Mouse (Mus musculus): ENCODE data around the gene Chil3. TPM values are rescaled to one million over a fixed set of nuclear protein-coding genes. Genes with fewer than 3 reads are reported as not detected.
"Not testable (repeated sequence)": the region's sequence is repeated elsewhere in the genome, so short reads cannot be mapped to it uniquely, and the experiment has no call there.

Chil3 gene
- polyA plus RNA-seq (2015; fragmentation: Nextera tagmentation; extraction: Ambion mirVana), result not detected in 2 replicates

DNA sequence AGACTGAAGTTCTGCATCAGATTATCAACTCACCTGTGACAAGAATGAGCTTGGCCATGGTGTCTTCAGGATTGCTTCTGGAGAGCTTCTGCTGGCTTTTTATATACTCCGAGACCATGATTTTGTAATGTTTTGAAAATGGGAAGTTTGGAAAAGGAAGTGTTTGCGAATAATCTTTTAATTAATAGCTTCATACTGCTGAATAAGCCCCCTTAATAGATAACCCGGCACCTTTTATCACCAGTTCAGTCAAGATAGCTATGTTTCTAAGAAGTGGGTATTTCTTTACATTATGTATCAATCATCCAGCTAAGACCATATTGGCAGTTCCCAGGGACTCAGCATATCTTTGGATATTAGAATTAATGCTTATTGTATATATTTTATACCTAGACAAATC is at the start of gene Chil3:
Gene Chil3 (minus strand): TSS at position 101 of the 400 bp plus-strand sequence.
- Histone ChIP-seq H3K36me3 (no peaks in the 10 kb centered on the region), H3K4me1 (no peaks in the 10 kb centered on the region), H3K4me3 (no peak within 1 kb of the TSS), H3K9me3 (peaks cover 14% of the 10 kb centered on the region; the same call in 1 of the 2 replicates), H3K4me2 (no peak within 1 kb of the TSS), H3K9ac (no peak within 1 kb of the TSS), H3K27ac (replicated peaks) (no peak within 1 kb of the TSS), H3K27me3 (replicated peaks) (no peaks in the 10 kb centered on the region)
- no peak for ATAC-seq (ENCODE audit: extremely low read depth, insufficient number of reproducible peaks, low FRiP score, low TSS enrichment)
- WGBS, result 63% methylated on average over 3 of the region's 3 CpGs

DNA sequence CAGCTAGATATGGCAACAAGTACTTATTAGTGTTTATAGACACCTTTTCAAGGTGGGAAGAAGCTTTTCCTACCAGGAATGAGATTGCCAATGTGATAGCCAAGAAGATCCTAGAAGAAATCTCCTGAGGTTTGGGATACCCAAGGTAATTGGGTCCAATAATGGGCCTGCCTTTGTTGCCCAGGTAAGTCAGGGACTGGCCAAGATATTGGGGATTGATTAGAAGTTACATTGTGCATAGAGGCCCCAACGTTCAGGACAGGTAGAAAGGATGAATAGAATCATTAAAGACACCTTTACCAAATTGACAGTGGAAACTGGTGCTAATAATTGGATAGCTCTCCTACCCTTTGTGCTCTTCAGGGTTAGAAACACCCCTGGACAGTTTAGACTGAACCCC is 30.7 kb upstream of the Chil3 start:
- not testable (repeated sequence) for H3K36me3 ChIP-seq; H3K27me3 ChIP-seq (replicated peaks); H3K9ac ChIP-seq; ATAC-seq (ENCODE audit: extremely low read depth, insufficient number of reproducible peaks, low FRiP score, low TSS enrichment); H3K4me1 ChIP-seq; H3K4me2 ChIP-seq; H3K27ac ChIP-seq (replicated peaks); H3K4me3 ChIP-seq
- H3K9me3 ChIP-seq, result peaks cover 33% of the 10 kb centered on the region
- WGBS, result 39% methylated on average over 1 of the region's 1 CpGs

DNA sequence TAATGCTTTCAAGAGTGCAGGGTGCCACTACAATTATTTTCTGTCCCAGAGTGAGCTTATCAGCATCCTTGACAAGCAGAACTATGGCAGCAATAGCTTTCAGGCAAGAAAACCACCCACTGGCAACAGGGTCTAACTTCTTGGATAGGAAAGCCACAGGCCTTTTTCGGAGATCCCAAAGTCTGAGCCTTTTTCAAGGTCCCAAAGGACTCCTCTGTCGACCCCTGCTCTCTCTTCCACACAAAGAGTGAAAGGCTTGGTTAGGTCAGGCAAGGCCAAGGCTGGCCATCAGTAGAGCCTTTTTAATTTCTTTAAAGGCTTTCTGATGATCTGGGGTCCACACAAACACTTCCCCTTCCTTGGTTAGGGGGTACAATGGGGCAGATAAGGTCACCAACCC is 29.9 kb upstream of the Chil3 start:
- peaks cover 33% of the 10 kb centered on the region for H3K9me3 ChIP-seq
- H3K36me3 ChIP-seq; H3K4me2 ChIP-seq; H3K9ac ChIP-seq; H3K27ac ChIP-seq (replicated peaks); ATAC-seq (ENCODE audit: extremely low read depth, insufficient number of reproducible peaks, low FRiP score, low TSS enrichment); H3K27me3 ChIP-seq (replicated peaks); H3K4me3 ChIP-seq; H3K4me1 ChIP-seq: not testable (repeated sequence)
- WGBS, result 56% methylated on average over 2 of the region's 2 CpGs

DNA sequence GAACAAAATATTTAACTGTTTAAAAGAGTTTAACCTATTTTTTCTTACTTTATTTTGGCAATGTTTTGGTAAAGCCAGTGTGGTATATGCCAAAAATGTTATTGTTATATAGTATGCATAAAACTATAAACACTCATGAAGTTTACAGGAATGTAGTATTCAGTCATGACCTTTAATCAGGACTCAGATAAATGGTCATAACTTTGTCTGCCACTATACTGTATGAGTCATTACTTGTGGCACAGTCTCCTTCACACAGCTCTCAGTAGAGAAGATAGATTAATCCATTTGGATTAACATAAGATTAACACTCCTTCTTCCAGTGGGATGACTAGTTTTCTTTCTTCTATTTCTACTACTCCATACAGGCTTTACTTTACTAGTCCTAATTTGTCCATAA is 28.9 kb upstream of the Chil3 start:
- H3K4me1 ChIP-seq, result no peaks in the 10 kb centered on the region
- H3K9ac ChIP-seq, result no peak overlapping the region
- H3K9me3 ChIP-seq, result peaks cover 34% of the 10 kb centered on the region
- no peak overlapping the region for H3K27ac ChIP-seq (replicated peaks)
- no peaks in the 10 kb centered on the region for H3K36me3 ChIP-seq
- H3K4me3 ChIP-seq, result no peak overlapping the region
- no peaks in the 10 kb centered on the region for H3K27me3 ChIP-seq (replicated peaks)
- H3K4me2 ChIP-seq, result no peak overlapping the region
- no peak for ATAC-seq (ENCODE audit: extremely low read depth, insufficient number of reproducible peaks, low FRiP score, low TSS enrichment)

DNA sequence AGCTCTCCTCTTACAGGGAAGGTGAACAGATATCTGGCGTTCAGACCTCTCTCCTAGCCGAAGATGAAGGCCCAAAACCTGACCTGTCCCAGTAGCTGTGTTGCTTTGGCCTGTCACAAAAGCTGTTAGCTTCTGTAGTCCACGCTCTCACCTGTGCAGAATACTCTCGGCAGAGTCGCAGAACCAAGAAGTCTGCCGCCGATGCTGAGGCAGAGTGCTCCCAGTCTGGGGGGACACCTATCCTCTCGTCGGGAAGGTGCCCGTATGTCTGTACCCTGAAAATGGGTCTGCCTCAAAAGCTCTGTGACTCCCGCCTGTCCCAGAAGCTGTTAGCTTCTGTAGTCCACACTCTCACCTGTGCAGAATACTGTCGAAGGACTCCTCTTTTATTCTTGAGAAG is 28.1 kb upstream of the Chil3 start:
- Histone ChIP-seq H3K27me3 (replicated peaks) (no peaks in the 10 kb centered on the region), H3K27ac (replicated peaks) (no peak overlapping the region), H3K4me1 (no peaks in the 10 kb centered on the region), H3K36me3 (no peaks in the 10 kb centered on the region), H3K9me3 (peaks cover 39% of the 10 kb centered on the region), H3K9ac (no peak overlapping the region), H3K4me3 (no peak overlapping the region), H3K4me2 (no peak overlapping the region)
- ATAC-seq (ENCODE audit: extremely low read depth, insufficient number of reproducible peaks, low FRiP score, low TSS enrichment), result no peak
- WGBS, result 80% methylated on average over 12 of the region's 12 CpGs

DNA sequence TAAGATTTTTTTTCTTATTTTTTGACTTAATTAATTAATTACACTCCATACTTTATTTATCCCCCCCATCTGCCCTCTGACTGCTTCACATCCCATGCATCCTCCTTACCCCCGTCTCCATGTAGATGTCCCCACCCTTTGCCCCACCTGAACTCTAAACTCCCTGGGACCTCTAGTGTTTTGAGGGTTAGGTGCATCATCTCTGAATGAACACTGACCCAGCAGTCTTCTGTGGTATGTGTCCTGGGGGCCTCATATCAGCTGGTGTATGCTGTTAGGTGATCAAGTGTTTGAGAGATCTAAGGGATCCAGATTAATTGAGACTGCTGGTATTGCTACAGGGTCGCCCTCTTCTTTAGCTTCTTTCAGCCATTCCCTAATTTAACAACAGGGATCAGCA is 20.6 kb upstream of the Chil3 start:
- Histone ChIP-seq H3K4me3 (no peak overlapping the region), H3K27me3 (replicated peaks) (no peaks in the 10 kb centered on the region), H3K9ac (no peak overlapping the region), H3K4me1 (no peaks in the 10 kb centered on the region), H3K9me3 (peaks cover 64% of the 10 kb centered on the region), H3K27ac (replicated peaks) (no peak overlapping the region), H3K4me2 (no peak overlapping the region), H3K36me3 (no peaks in the 10 kb centered on the region)
- ATAC-seq (ENCODE audit: extremely low read depth, insufficient number of reproducible peaks, low FRiP score, low TSS enrichment), result peak; percentile 25; the same call in 1 of the 2 replicates
- 49% methylated on average over 2 of the region's 2 CpGs for WGBS

DNA sequence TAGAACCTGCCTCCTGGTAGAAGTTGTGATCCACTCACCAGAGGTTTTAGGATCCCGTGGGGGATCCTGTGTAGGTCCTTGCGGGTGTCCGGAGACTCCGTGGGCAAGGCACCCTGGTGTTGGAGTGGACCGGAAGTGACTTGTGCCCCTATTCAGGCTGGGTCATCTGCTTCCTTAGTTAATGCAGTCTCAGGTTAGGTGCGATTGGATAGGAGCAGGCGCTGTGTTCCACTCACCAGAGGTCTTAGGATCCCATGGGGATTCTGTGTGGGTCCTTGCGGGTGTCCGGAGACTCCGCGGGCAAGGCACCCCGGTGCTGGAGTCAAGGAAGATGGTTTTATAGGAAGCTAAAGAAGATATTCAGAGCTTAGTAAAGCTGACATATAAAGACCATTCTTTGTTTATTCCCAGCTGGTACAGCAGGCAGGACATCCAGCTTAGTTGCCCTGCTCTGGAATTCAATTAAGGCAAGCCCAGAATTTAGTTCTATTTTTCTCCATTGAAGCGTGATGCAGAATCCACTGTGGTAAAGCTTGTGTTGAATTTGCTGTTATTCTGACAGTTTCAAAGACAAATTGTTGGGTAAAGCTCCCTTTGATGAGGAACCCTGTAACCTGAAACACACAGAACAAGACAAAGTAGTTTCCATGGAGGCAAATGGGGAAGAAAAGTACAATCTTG is 10.3 kb upstream of the Chil3 start:
- no peak overlapping the region for H3K4me2 ChIP-seq
- no peaks in the 10 kb centered on the region for H3K4me1 ChIP-seq
- H3K27me3 ChIP-seq (replicated peaks), result no peaks in the 10 kb centered on the region
- H3K9me3 ChIP-seq, result peaks cover 31% of the 10 kb centered on the region
- no peak for ATAC-seq (ENCODE audit: extremely low read depth, insufficient number of reproducible peaks, low FRiP score, low TSS enrichment)
- H3K36me3 ChIP-seq, result no peaks in the 10 kb centered on the region
- 80% methylated on average over 13 of the region's 13 CpGs for WGBS
- H3K9ac ChIP-seq, result no peak overlapping the region
- H3K4me3 ChIP-seq, result no peak overlapping the region
- no peak overlapping the region for H3K27ac ChIP-seq (replicated peaks)

DNA sequence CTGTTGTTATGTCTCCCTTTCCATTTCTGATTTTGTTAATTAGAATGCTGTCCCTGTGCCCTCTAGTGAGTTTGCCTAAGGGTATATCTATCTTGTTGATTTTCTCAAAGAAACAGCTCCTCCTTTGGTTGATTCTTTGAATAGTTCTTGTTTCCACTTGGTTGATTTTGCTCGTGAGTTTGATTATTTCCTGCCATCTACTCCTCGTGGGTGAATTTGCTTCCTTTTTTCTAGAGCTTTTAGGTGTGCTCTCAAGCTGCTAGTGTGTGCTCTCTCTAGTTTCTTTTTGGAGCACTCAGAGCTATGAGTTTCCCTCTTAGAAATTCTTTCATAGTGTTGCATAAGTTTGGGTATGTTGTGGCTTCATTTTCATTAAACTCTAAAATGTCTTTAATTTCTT is 7.6 kb upstream of the Chil3 start:
- 47% methylated on average over 2 of the region's 2 CpGs for WGBS
- not testable (repeated sequence) for H3K27me3 ChIP-seq (replicated peaks); H3K4me3 ChIP-seq; H3K4me1 ChIP-seq; H3K36me3 ChIP-seq; H3K27ac ChIP-seq (replicated peaks); ATAC-seq (ENCODE audit: extremely low read depth, insufficient number of reproducible peaks, low FRiP score, low TSS enrichment); H3K4me2 ChIP-seq; H3K9ac ChIP-seq
- peaks cover 17% of the 10 kb centered on the region for H3K9me3 ChIP-seq

DNA sequence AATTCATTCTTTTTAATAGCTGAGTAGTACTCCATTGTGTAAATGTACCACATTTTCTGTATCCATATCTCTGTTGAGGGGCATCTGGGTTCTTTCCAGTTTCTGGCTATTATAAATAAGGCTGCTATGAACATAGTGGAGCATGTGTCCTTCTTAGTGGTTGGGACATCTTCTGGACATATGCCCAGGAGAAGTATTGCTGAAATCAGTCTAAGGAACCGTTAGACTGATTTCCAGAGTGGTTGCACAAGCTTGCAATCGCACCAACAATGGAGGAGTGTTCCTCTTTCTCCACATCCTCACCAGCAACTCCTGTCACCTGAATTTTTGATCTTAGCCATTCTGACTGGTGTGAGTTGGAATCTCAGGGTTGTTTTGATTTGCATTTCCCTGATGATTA is 5.1 kb upstream of the Chil3 start:
- not testable (repeated sequence) for H3K4me1 ChIP-seq; H3K4me3 ChIP-seq; ATAC-seq (ENCODE audit: extremely low read depth, insufficient number of reproducible peaks, low FRiP score, low TSS enrichment); H3K36me3 ChIP-seq; H3K9ac ChIP-seq; H3K4me2 ChIP-seq; H3K27me3 ChIP-seq (replicated peaks); H3K27ac ChIP-seq (replicated peaks)
- 58% methylated on average over 2 of the region's 2 CpGs for WGBS
- peaks cover 20% of the 10 kb centered on the region for H3K9me3 ChIP-seq

DNA sequence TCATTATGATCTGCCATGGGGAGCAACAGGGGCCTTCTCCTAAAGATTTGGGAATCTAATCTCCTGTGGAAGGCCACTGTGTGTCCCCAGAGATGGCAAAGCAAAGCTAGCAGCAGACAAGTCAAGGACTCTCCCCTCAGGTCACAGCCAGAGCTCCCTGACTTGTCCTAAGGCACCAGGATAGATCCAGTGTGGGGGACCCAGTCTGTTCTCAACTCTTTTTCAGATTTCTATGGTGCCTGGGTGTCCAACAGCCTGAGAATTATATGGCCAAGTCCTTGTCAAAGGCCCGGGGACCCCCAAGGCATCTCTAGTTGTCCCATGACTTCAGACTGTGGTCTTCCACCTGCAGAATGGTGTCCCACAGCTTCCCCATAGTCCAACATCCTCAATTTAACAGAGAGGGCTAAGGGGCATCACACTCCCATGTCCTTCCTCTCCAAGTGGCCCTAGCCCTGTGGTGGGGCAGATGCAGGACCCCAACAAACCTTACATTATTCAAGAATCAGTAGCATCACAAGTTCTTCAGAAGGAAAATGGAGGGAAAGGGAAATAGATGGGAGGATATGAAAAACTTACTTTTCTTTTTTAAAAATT is 3.9 kb upstream of the Chil3 start:
- H3K9me3 ChIP-seq, result 0 out of 2 replicates have a peak, but pooled peaks cover 13% of the 10 kb centered on the region
- H3K27me3 ChIP-seq (replicated peaks), result no peaks in the 10 kb centered on the region
- H3K27ac ChIP-seq (replicated peaks), result no peak overlapping the region
- peak; percentile 31; the same call in 1 of the 2 replicates for ATAC-seq (ENCODE audit: extremely low read depth, insufficient number of reproducible peaks, low FRiP score, low TSS enrichment)
- no peak overlapping the region for H3K4me2 ChIP-seq
- H3K4me1 ChIP-seq, result no peaks in the 10 kb centered on the region
- H3K36me3 ChIP-seq, result no peaks in the 10 kb centered on the region
- WGBS, result 53% methylated on average over 1 of the region's 1 CpGs
- H3K9ac ChIP-seq, result no peak overlapping the region
- H3K4me3 ChIP-seq, result no peak overlapping the region

DNA sequence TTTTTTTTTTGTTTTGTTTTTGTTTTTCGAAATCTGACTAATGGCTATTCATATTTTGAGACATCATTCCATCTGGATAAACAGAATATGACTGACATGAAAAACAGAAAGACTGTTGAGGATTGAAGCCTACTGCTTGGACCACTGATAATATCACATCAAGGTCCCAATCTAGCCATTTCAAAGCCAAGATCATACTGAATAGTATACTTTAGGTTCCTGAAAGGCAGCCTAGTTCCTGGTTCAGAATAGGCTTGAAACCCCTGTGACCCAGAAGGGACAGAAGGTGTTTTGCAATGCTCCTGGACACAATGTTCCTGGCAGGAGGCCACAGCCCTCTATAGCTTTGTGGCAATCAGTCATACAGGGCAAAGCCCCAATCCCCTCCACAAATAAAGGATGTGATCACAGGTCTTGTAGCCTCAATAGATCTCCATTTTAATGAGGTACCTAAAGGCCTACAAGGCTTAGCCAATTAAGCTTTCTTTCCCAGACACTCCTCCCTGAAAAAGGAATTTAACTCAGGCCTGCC is 3.2 kb upstream of the Chil3 start:
- no peak overlapping the region for H3K9ac ChIP-seq
- H3K4me2 ChIP-seq, result no peak overlapping the region
- peak; percentile 14; the same call in 1 of the 2 replicates for ATAC-seq (ENCODE audit: extremely low read depth, insufficient number of reproducible peaks, low FRiP score, low TSS enrichment)
- no peaks in the 10 kb centered on the region for H3K4me1 ChIP-seq
- no peaks in the 10 kb centered on the region for H3K36me3 ChIP-seq
- WGBS, result 35% methylated on average over 1 of the region's 1 CpGs
- no peak overlapping the region for H3K4me3 ChIP-seq
- no peak overlapping the region for H3K27ac ChIP-seq (replicated peaks)
- 0 out of 2 replicates have a peak, but pooled peaks cover 13% of the 10 kb centered on the region for H3K9me3 ChIP-seq
- no peaks in the 10 kb centered on the region for H3K27me3 ChIP-seq (replicated peaks)

DNA sequence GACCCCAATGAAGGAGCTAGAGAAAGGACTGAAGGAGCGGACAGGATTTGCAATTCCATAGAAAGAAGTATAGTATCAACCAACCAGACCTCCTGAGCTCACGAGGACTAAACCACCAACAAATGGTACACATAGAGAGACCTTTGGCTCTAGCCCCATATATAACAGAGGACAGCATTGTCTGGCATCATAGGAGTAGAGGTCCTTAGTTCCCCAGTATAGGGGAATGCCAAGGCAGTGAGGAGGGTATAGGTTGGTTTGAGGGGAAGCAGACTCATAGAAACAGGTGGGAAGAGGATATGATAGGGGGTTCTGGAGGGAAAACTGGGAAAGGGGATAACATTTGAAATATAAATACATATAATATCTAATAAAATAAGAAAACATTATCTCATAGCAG is 13.0 kb downstream of the Chil3 start:
- ATAC-seq (ENCODE audit: extremely low read depth, insufficient number of reproducible peaks, low FRiP score, low TSS enrichment), result no peak
- Histone ChIP-seq H3K9ac (no peak overlapping the region), H3K4me1 (no peaks in the 10 kb centered on the region), H3K27me3 (replicated peaks) (no peaks in the 10 kb centered on the region), H3K4me2 (no peak overlapping the region), H3K9me3 (peaks cover 12% of the 10 kb centered on the region; the same call in 1 of the 2 replicates), H3K27ac (replicated peaks) (no peak overlapping the region), H3K4me3 (no peak overlapping the region), H3K36me3 (no peaks in the 10 kb centered on the region)
- 78% methylated on average over 2 of the region's 2 CpGs for WGBS

Measured in heart, embryonic 13.5 days (tissue).